ENCODE assay signal across 35 mouse cellular contexts in the genomic region with DNA sequence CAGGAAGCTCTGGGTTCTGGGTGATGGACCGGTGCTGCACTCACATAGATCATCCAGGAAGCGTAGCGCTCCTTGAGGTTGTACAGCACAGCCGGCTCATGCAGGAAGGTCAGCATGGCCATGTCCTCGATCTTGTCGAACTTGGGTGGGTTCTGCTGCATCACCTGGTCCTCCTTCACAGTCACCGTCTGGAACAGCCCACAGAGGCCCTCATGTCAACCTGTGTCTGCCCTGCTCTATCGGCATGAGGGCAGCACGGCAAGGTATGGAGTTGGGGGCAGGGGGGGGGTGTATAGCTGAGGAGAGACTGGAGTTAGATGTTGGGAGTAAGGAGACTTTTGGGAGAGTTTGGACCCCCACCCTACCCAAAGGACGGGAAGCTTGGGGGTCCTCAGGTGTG. TPM values are rescaled to one million over a fixed set of nuclear protein-coding genes. Genes with fewer than 3 reads are reported as not detected.
DNase-seq lines count a peak whose midpoint lies in the region; ATAC-seq and TF ChIP-seq lines count a peak whose summit lies in the region.
"Had no signal": no experiment of that assay in that cellular context is flagged by ENCODE, and none has a peak within 500 bp of the region (broad histone marks: within the 10 kb centered on the region; RNA-seq: fewer than 3 reads in every experiment).

No protein-coding gene starts in this region.

- TF ChIP-seq CTCF in heart, postnatal 0 days (IDR thresholded peaks at IDR 0.05; ENCODE audit: low read depth): no peak

- 0 out of 2 replicates have a peak overlapping the region, but pooled peaks have one; percentile 8 for H3K27ac ChIP-seq in forebrain, embryonic 10.5 days
- no peak overlapping the region for H3K27ac ChIP-seq in forebrain, embryonic 14.5 days (ENCODE audit: low read depth, low read length)
- peak overlapping the region; percentile 99 for H3K27ac ChIP-seq in heart, embryonic 11.5 days (ENCODE audit: low read depth, low read length)
- peak overlapping the region; percentile 99 to 100 for H3K27ac ChIP-seq in heart, embryonic 14.5 days (replicated peaks in 1 of 2; ENCODE audit: control insufficient read depth in 1 of 2, insufficient read depth in 1 of 2, low read depth in 2 of 2, low read length in 2 of 2)
- peak overlapping the region; percentile 99 for H3K27ac ChIP-seq in heart, postnatal 0 days (ENCODE audit: low read depth)
- H3K27ac ChIP-seq: embryonic facial prominence, embryonic 10.5 days; embryonic facial prominence, embryonic 13.5 days; forebrain, embryonic 13.5 days; gastrocnemius, adult 2 months; hindbrain, embryonic 12.5 days; hindbrain, embryonic 15.5 days had no signal

- intact Hi-C loops in heart, postnatal 10 days (cut with DNase I): no loop called here
- intact Hi-C loops in heart, postnatal 36 days (cut with DNase I): no loop called here
- intact Hi-C loops in heart, postnatal 14 days (cut with DNase I): no loop called here

- H3K4me2 ChIP-seq in forebrain, embryonic 14.5 days (ENCODE audit: low read length): no peak overlapping the region
- peak overlapping the region; percentile 70 for H3K4me2 ChIP-seq in heart, embryonic 11.5 days
- peak overlapping the region; percentile 73 for H3K4me2 ChIP-seq in heart, embryonic 14.5 days (ENCODE audit: low read length)
- peak overlapping the region; percentile 62 for H3K4me2 ChIP-seq in heart, postnatal 0 days (ENCODE audit: low read depth, low read length)
- H3K4me2 ChIP-seq: embryonic facial prominence, embryonic 13.5 days; forebrain, embryonic 13.5 days; hindbrain, embryonic 12.5 days; hindbrain, embryonic 15.5 days had no signal

- ATAC-seq in forebrain, embryonic 14.5 days: no peak
- ATAC-seq in heart, embryonic 11.5 days (replicated peaks; ENCODE audit: insufficient number of reproducible peaks, low FRiP score, low TSS enrichment): 0 out of 2 replicates have a peak, but pooled peaks have one; percentile 4
- no peak for ATAC-seq in heart, embryonic 14.5 days (ENCODE audit: insufficient number of reproducible peaks, insufficient read depth, low FRiP score, low read depth)
- no peak for ATAC-seq in heart, postnatal 0 days (ENCODE audit: insufficient read depth, low read depth)
- ATAC-seq: activated CD4-positive, CD25-positive, alpha-beta regulatory T cell, adult 4 months; forebrain, embryonic 13.5 days; forebrain, postnatal 0 days; intestine, postnatal 0 days had no signal

- no peak for DNase-seq in forebrain, embryonic 10.5 days (ENCODE audit: extremely low spot score, low spot score)
- DNase-seq in forebrain, embryonic 14.5 days (ENCODE audit: low spot score): no peak
- no peak for DNase-seq in heart, postnatal 10 days
- DNase-seq in heart, postnatal 36 days: no peak
- no peak for DNase-seq in heart, postnatal 0 days (ENCODE audit: low spot score)
- no peak for DNase-seq in heart, postnatal 14 days
- DNase-seq: adrenal gland, adult 8-10 months; adrenal gland, postnatal 25 days; cerebellum, adult 11-12 months; cerebellum, adult 8-10 months; cerebellum, postnatal 10 days; cerebellum, postnatal 36 days; embryo, embryonic 11 days; forebrain, postnatal 0 days; gastrocnemius, adult 2 months; gastrocnemius, postnatal 14 days; kidney, adult 2 months had no signal

- H3K27me3 ChIP-seq in forebrain, embryonic 10.5 days (ENCODE audit: poor library complexity, severe bottlenecking): peaks cover 14% of the 10 kb centered on the region; the same call in 1 of the 2 replicates
- H3K27me3 ChIP-seq in forebrain, embryonic 14.5 days (replicated peaks; ENCODE audit: control insufficient read depth, insufficient read depth, low read length): no peaks in the 10 kb centered on the region
- H3K27me3 ChIP-seq in heart, embryonic 11.5 days (ENCODE audit: control insufficient read depth, insufficient read depth, low read length): peaks cover 7% of the 10 kb centered on the region; the same call in 1 of the 2 replicates
- 0 out of 2 replicates have a peak, but pooled peaks cover 3% of the 10 kb centered on the region for H3K27me3 ChIP-seq in heart, embryonic 14.5 days (ENCODE audit: control insufficient read depth, insufficient read depth, low read length)
- no peaks in the 10 kb centered on the region for H3K27me3 ChIP-seq in heart, postnatal 0 days (ENCODE audit: control insufficient read depth, insufficient read depth, low read length)
- H3K27me3 ChIP-seq: embryonic facial prominence, embryonic 13.5 days; forebrain, embryonic 13.5 days; hindbrain, embryonic 12.5 days; hindbrain, embryonic 15.5 days had no signal

- no peak overlapping the region for H3K4me3 ChIP-seq in forebrain, embryonic 10.5 days
- H3K4me3 ChIP-seq in forebrain, embryonic 14.5 days (ENCODE audit: low read depth, low read length): no peak overlapping the region
- peak overlapping the region; percentile 46 for H3K4me3 ChIP-seq in heart, embryonic 11.5 days (ENCODE audit: low read depth, low read length)
- H3K4me3 ChIP-seq in heart, embryonic 14.5 days (ENCODE audit: control insufficient read depth in 1 of 2, insufficient read depth in 1 of 2, low read depth in 1 of 2, low read length in 2 of 2): peak overlapping the region; percentile 62 to 66
- peak overlapping the region; percentile 46 for H3K4me3 ChIP-seq in heart, postnatal 0 days (ENCODE audit: low read depth, low read length)
- H3K4me3 ChIP-seq: embryonic facial prominence, embryonic 10.5 days; embryonic facial prominence, embryonic 13.5 days; erythroblast, embryonic 14.5 days; forebrain, embryonic 13.5 days; gastrocnemius, adult 2 months; hindbrain, embryonic 12.5 days; hindbrain, embryonic 15.5 days had no signal

- H3K4me1 ChIP-seq in forebrain, embryonic 10.5 days: peaks cover 41% of the 10 kb centered on the region
- peaks cover 27% of the 10 kb centered on the region for H3K4me1 ChIP-seq in forebrain, embryonic 14.5 days (ENCODE audit: control insufficient read depth, insufficient read depth, low read length)
- peaks cover 17% of the 10 kb centered on the region for H3K4me1 ChIP-seq in heart, embryonic 11.5 days (ENCODE audit: control insufficient read depth, insufficient read depth, low read length)
- H3K4me1 ChIP-seq in heart, embryonic 14.5 days (ENCODE audit: control insufficient read depth in 2 of 2, insufficient read depth in 2 of 2, low read length in 2 of 2): peaks cover 18 to 19% of the 10 kb centered on the region in 2 experiments
- peaks cover 13% of the 10 kb centered on the region; the same call in 1 of the 2 replicates for H3K4me1 ChIP-seq in heart, postnatal 0 days (ENCODE audit: control insufficient read depth, insufficient read depth)

- WGBS in forebrain, embryonic 10.5 days: 92% methylated on average over 10 of the region's 10 CpGs
- WGBS in forebrain, embryonic 14.5 days: 93% methylated on average over 10 of the region's 10 CpGs
- WGBS in heart, embryonic 11.5 days (ENCODE audit: insufficient replicate concordance): 60% methylated on average over 10 of the region's 10 CpGs
- 31% methylated on average over 10 of the region's 10 CpGs for WGBS in heart, embryonic 14.5 days
- 46% methylated on average over 10 of the region's 10 CpGs for WGBS in heart, postnatal 0 days

- no peak overlapping the region for H3K9ac ChIP-seq in forebrain, embryonic 14.5 days (ENCODE audit: low read length)
- H3K9ac ChIP-seq in heart, embryonic 11.5 days (ENCODE audit: low read depth, low read length): peak overlapping the region; percentile 91
- H3K9ac ChIP-seq in heart, embryonic 14.5 days (ENCODE audit: low read length): peak overlapping the region; percentile 100
- H3K9ac ChIP-seq in heart, postnatal 0 days (replicated peaks; ENCODE audit: low read depth, low read length): peak overlapping the region; percentile 67
- H3K9ac ChIP-seq: embryonic facial prominence, embryonic 13.5 days; forebrain, embryonic 13.5 days; forebrain, postnatal 0 days; hindbrain, embryonic 12.5 days; hindbrain, embryonic 15.5 days had no signal

- TF ChIP-seq EP300 in heart, postnatal 0 days (IDR thresholded peaks at IDR 0.05; ENCODE audit: low read depth): no peak

- H3K9me3 ChIP-seq in forebrain, embryonic 10.5 days: no peaks in the 10 kb centered on the region
- H3K9me3 ChIP-seq in forebrain, embryonic 14.5 days (replicated peaks; ENCODE audit: control insufficient read depth, low read length): no peaks in the 10 kb centered on the region
- H3K9me3 ChIP-seq in heart, embryonic 11.5 days (replicated peaks; ENCODE audit: control insufficient read depth, low read length): no peaks in the 10 kb centered on the region
- no peaks in the 10 kb centered on the region for H3K9me3 ChIP-seq in heart, embryonic 14.5 days (ENCODE audit: control insufficient read depth, low read length)
- H3K9me3 ChIP-seq in heart, postnatal 0 days (replicated peaks; ENCODE audit: control insufficient read depth, low read length): no peaks in the 10 kb centered on the region
- H3K9me3 ChIP-seq: embryonic facial prominence, embryonic 10.5 days; embryonic facial prominence, embryonic 13.5 days; forebrain, embryonic 13.5 days; hindbrain, embryonic 12.5 days; hindbrain, embryonic 15.5 days had no signal

- H3K36me3 ChIP-seq in forebrain, embryonic 10.5 days (replicated peaks): no peaks in the 10 kb centered on the region
- no peaks in the 10 kb centered on the region for H3K36me3 ChIP-seq in forebrain, embryonic 14.5 days (ENCODE audit: control insufficient read depth, insufficient read depth, low read length)
- H3K36me3 ChIP-seq in heart, embryonic 11.5 days (ENCODE audit: control insufficient read depth, insufficient read depth, low read length): peaks cover 5% of the 10 kb centered on the region
- peaks cover 62% of the 10 kb centered on the region for H3K36me3 ChIP-seq in heart, embryonic 14.5 days (ENCODE audit: control insufficient read depth, insufficient read depth, low read length)
- peaks cover 32% of the 10 kb centered on the region for H3K36me3 ChIP-seq in heart, postnatal 0 days (replicated peaks; ENCODE audit: control insufficient read depth, insufficient read depth, low read length)
- H3K36me3 ChIP-seq: embryonic facial prominence, embryonic 10.5 days; embryonic facial prominence, embryonic 13.5 days; hindbrain, embryonic 12.5 days; hindbrain, embryonic 15.5 days had no signal

RNA-seq across cellular contexts. Expression of a gene that starts 2.2 kb away (rescaled TPM):
- polyA plus RNA-seq in forebrain, embryonic 10.5 days (2016; fragmentation: Nextera tagmentation; extraction: Ambion mirVana): 0.63 and 0.72 TPM in 2 replicates
- polyA plus RNA-seq in forebrain, embryonic 14.5 days (2014; fragmentation: Nextera tagmentation; extraction: Ambion mirVana): 5.4 and 6.5 TPM in 2 replicates
- 3,446 and 4,122 TPM in 2 replicates for polyA plus RNA-seq in heart, embryonic 11.5 days (2014; fragmentation: Nextera tagmentation; extraction: Ambion mirVana)
- total RNA-seq in heart, postnatal 10 days (2021): 1,000 to 10,000 TPM; 1,842 to 1,858 TPM
- 5,319 and 5,796 TPM in 2 replicates for polyA plus RNA-seq in heart, embryonic 14.5 days (2014; fragmentation: Nextera tagmentation; extraction: Ambion mirVana)
- 1,000 to 10,000 TPM; 2,242 to 2,437 TPM for total RNA-seq in heart, postnatal 36 days (2021)
- total RNA-seq in heart, postnatal 0 days (2014; rRNA removed; ENCODE audit: low replicate concordance): 4,273 and 4,731 TPM in 2 replicates
- polyA plus RNA-seq in heart, postnatal 0 days (2015; fragmentation: Nextera tagmentation; extraction: Ambion mirVana): 1,026 and 1,537 TPM in 2 replicates
- total RNA-seq in heart, postnatal 14 days (2021): 1,000 to 10,000 TPM; 2,004 to 2,187 TPM
- total RNA-seq: adrenal gland, adult 8-10 months; adrenal gland, postnatal 25 days; hematopoietic stem cell, adult 5-6 weeks had no signal
- polyA plus RNA-seq: activated CD4-positive, CD25-positive, alpha-beta regulatory T cell, adult 4 months; erythroblast, embryonic 14.5 days had no signal

RNA-seq across cellular contexts. Expression of a gene that starts 15.5 kb away (rescaled TPM):
- polyA plus RNA-seq in forebrain, embryonic 10.5 days (2016; fragmentation: Nextera tagmentation; extraction: Ambion mirVana): not detected in 2 replicates
- polyA plus RNA-seq in forebrain, embryonic 14.5 days (2014; fragmentation: Nextera tagmentation; extraction: Ambion mirVana): not detected in 2 replicates
- not detected in 2 replicates for polyA plus RNA-seq in heart, embryonic 11.5 days (2014; fragmentation: Nextera tagmentation; extraction: Ambion mirVana)
- total RNA-seq in heart, postnatal 10 days (2021): not detected
- not detected in 2 replicates for polyA plus RNA-seq in heart, embryonic 14.5 days (2014; fragmentation: Nextera tagmentation; extraction: Ambion mirVana)
- not detected for total RNA-seq in heart, postnatal 36 days (2021)
- total RNA-seq in heart, postnatal 0 days (2014; rRNA removed; ENCODE audit: low replicate concordance): not detected in 2 replicates
- not detected in 2 replicates for polyA plus RNA-seq in heart, postnatal 0 days (2015; fragmentation: Nextera tagmentation; extraction: Ambion mirVana)
- not detected for total RNA-seq in heart, postnatal 14 days (2021)
- total RNA-seq: adrenal gland, adult 8-10 months; adrenal gland, postnatal 25 days; ES-E14; forebrain, postnatal 0 days; gastrocnemius, adult 2 months; gastrocnemius, postnatal 14 days; gastrocnemius, postnatal 4 days; hematopoietic stem cell, adult 5-6 weeks had no signal
- polyA plus RNA-seq: activated CD4-positive, CD25-positive, alpha-beta regulatory T cell, adult 4 months; brain, embryonic 14.5 days; cortical plate, adult 2 months; embryonic facial prominence, embryonic 10.5 days; embryonic facial prominence, embryonic 13.5 days; erythroblast, embryonic 14.5 days; forebrain, embryonic 13.5 days; forebrain, postnatal 0 days; frontal cortex, adult 2 months; hindbrain, embryonic 12.5 days; hindbrain, embryonic 15.5 days; intestine, embryonic 14.5 days; intestine, postnatal 0 days; kidney, adult 2 months; kidney, embryonic 14.5 days had no signal

RNA-seq across cellular contexts. Expression of a gene that starts 23.1 kb away (rescaled TPM):
- 102 and 104 TPM in 2 replicates for polyA plus RNA-seq in forebrain, embryonic 10.5 days (2016; fragmentation: Nextera tagmentation; extraction: Ambion mirVana)
- polyA plus RNA-seq in forebrain, embryonic 14.5 days (2014; fragmentation: Nextera tagmentation; extraction: Ambion mirVana): 64.1 and 72.0 TPM in 2 replicates
- 60.3 and 62.1 TPM in 2 replicates for polyA plus RNA-seq in heart, embryonic 11.5 days (2014; fragmentation: Nextera tagmentation; extraction: Ambion mirVana)
- total RNA-seq in heart, postnatal 10 days (2021): 10 to 100 TPM; 30.6 to 33.9 TPM
- polyA plus RNA-seq in heart, embryonic 14.5 days (2014; fragmentation: Nextera tagmentation; extraction: Ambion mirVana): 53.8 and 54.9 TPM in 2 replicates
- 10 to 100 TPM; 25.6 to 29.3 TPM for total RNA-seq in heart, postnatal 36 days (2021)
- 20.2 and 50.1 TPM in 2 replicates for total RNA-seq in heart, postnatal 0 days (2014; rRNA removed; ENCODE audit: low replicate concordance)
- polyA plus RNA-seq in heart, postnatal 0 days (2015; fragmentation: Nextera tagmentation; extraction: Ambion mirVana): 50.0 and 50.9 TPM in 2 replicates
- 10 to 100 TPM; 23.4 to 28.4 TPM for total RNA-seq in heart, postnatal 14 days (2021)

RNA-seq across cellular contexts. Expression of a gene that starts 25.5 kb away (rescaled TPM):
- 0.38 and 0.41 TPM in 2 replicates for polyA plus RNA-seq in forebrain, embryonic 10.5 days (2016; fragmentation: Nextera tagmentation; extraction: Ambion mirVana)
- polyA plus RNA-seq in forebrain, embryonic 14.5 days (2014; fragmentation: Nextera tagmentation; extraction: Ambion mirVana): 0.91 and 1.2 TPM in 2 replicates
- 2,306 and 2,903 TPM in 2 replicates for polyA plus RNA-seq in heart, embryonic 11.5 days (2014; fragmentation: Nextera tagmentation; extraction: Ambion mirVana)
- over 10,000 TPM; 20,580 to 20,870 TPM for total RNA-seq in heart, postnatal 10 days (2021)
- polyA plus RNA-seq in heart, embryonic 14.5 days (2014; fragmentation: Nextera tagmentation; extraction: Ambion mirVana): 2,542 and 2,728 TPM in 2 replicates
- total RNA-seq in heart, postnatal 36 days (2021): over 10,000 TPM; 23,066 to 24,862 TPM
- 3,860 and 3,976 TPM in 2 replicates for total RNA-seq in heart, postnatal 0 days (2014; rRNA removed; ENCODE audit: low replicate concordance)
- polyA plus RNA-seq in heart, postnatal 0 days (2015; fragmentation: Nextera tagmentation; extraction: Ambion mirVana): 8,242 and 9,737 TPM in 2 replicates
- over 10,000 TPM; 23,215 to 24,603 TPM for total RNA-seq in heart, postnatal 14 days (2021)
- total RNA-seq: adrenal gland, adult 8-10 months; adrenal gland, postnatal 25 days; hematopoietic stem cell, adult 5-6 weeks had no signal
- polyA plus RNA-seq: activated CD4-positive, CD25-positive, alpha-beta regulatory T cell, adult 4 months; erythroblast, embryonic 14.5 days had no signal

RNA-seq across cellular contexts. Expression of a gene that starts 56.1 kb away (rescaled TPM):
- polyA plus RNA-seq in forebrain, embryonic 10.5 days (2016; fragmentation: Nextera tagmentation; extraction: Ambion mirVana): 0.26 and 0.81 TPM in 2 replicates
- polyA plus RNA-seq in forebrain, embryonic 14.5 days (2014; fragmentation: Nextera tagmentation; extraction: Ambion mirVana): 2.8 and 3.5 TPM in 2 replicates
- 0.49 and 0.90 TPM in 2 replicates for polyA plus RNA-seq in heart, embryonic 11.5 days (2014; fragmentation: Nextera tagmentation; extraction: Ambion mirVana)
- total RNA-seq in heart, postnatal 10 days (2021): under 1 TPM in 1 of 2 experiments, not detected in 1; 0.91 TPM
- polyA plus RNA-seq in heart, embryonic 14.5 days (2014; fragmentation: Nextera tagmentation; extraction: Ambion mirVana): 0.58 and 0.72 TPM in 2 replicates
- total RNA-seq in heart, postnatal 36 days (2021): under 1 TPM in 1 of 2 experiments, not detected in 1; 0.46 TPM
- total RNA-seq in heart, postnatal 0 days (2014; rRNA removed; ENCODE audit: low replicate concordance): 3.1 and 8.1 TPM in 2 replicates
- 0.34 and 0.85 TPM in 2 replicates for polyA plus RNA-seq in heart, postnatal 0 days (2015; fragmentation: Nextera tagmentation; extraction: Ambion mirVana)
- under 1 TPM; 0.49 to 0.60 TPM for total RNA-seq in heart, postnatal 14 days (2021)
- total RNA-seq: ES-E14; hematopoietic stem cell, adult 5-6 weeks had no signal
- polyA plus RNA-seq: erythroblast, embryonic 14.5 days had no signal

Comparison
In these comparisons a context has a peak if more than half of its experiments do, and no peak if none do; other contexts are left out.
1. H3K4me3 ChIP-seq: peak in heart, embryonic 11.5 days (single experiment), heart, embryonic 14.5 days (2 of 2) and heart, postnatal 0 days (single experiment); none in forebrain, embryonic 10.5 days (single experiment) and forebrain, embryonic 14.5 days (single experiment).
2. RNA of a gene that starts 2.2 kb away (polyA plus RNA-seq): 5,319 to 5,796 TPM in heart, embryonic 14.5 days, 3,446 to 4,122 TPM in heart, embryonic 11.5 days and 1,026 to 1,537 TPM in heart, postnatal 0 days; 5.4 to 6.5 TPM in forebrain, embryonic 14.5 days and 0.63 to 0.72 TPM in forebrain, embryonic 10.5 days; every median in the first group is over 100 times any median in the second.